Mouse (Mus musculus): ENCODE data around the gene Mrm3.

DNA sequence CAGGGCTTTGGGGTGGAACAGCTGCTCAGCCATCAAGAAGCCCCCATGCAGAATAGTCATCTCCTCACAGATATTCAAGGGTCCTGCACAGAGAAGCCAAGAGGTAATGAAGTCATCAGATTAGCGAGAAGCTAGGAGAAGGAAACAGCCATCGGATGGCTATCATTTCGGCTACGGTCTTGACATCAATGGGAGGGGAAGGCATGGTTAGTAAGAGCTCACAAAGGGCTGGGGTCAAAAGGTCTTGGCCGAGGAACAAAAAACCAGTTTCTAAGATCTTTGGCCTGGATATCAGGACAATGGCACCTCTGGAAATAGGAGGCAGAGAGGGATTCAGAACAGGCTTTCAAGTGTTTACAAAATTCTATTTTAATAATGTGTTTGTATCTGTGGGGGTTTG is 29.7 kb upstream of the Mrm3 start:
- no peak for TF ChIP-seq CTCF (IDR thresholded peaks at IDR 0.05; ENCODE audit: low read depth, low read length)
- TF ChIP-seq GATA2 (IDR thresholded peaks at IDR 0.05; ENCODE audit: borderline replicate concordance, low read depth, low read length): no peak
- no peak for TF ChIP-seq POLR2AphosphoS5 (IDR thresholded peaks at IDR 0.05; ENCODE audit: insufficient replicate concordance, low read depth, low read length)

All from G1E (cell line).